Mouse (Mus musculus) adrenal gland, adult (tissue): ENCODE results near the gene Specc1.

Experiments used
- DNase-seq, 2 experiments: peaks; one replicate each; pipeline ENCODE4 v3.0.0; 2022 to 2023; ENCODE audit warnings: low spot score in 1 of 2; ENCODE audit not compliant: inconsistent age in 2 of 2

Specc1 gene

GRCm38 (mm10) chr11:62153057-62153456, 196.5 kb downstream of the Specc1 start:
- DNase-seq, result no peak

DNA sequence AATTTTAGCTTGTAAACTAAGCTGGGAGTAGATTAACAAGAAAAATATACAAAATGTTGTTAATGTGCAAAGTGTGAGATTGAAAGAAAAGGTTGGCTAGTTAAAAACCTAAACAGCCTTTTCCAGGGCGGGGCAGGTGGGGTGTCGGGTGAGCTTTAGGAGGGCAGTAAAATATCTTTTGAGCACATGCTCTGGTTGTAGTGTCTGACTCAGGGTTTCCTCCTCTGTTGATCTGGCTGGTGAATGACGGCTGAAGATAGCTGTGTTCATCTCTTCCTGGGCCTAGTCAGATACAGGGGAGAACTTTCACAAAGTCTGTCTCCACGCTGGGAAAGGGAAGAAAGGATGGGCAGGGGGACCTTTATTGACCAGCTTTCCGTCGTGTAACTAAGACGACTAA, 203.2 kb downstream of the Specc1 start:
- DNase-seq, result no peak

DNA sequence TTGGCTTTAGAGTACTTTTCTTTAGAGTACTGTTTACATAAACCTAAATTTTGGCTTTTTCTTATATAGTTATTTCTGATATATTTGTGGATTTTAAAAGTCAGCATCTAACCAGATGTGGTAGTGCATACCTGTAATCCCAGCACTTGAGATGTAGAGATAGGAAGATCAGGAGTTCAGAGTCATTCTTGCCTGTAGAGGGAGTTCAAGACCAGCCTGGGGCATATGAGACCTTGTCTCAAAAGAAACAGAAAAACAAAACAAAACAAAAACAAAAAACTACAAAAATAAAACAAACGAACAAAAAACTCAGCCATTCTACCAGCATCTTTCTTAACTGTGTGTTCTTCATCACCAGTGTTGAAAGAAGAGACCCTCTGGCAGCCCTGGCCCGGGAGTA, 204.9 kb downstream of the Specc1 start:
- DNase-seq, result no peak

- no peak for DNase-seq
Observed at GRCm38 (mm10) chr11:62164357-62164756, 207.8 kb downstream of the Specc1 start.

GRCm38 (mm10) chr11:62166503-62166902, 209.9 kb downstream of the Specc1 start:
- no peak for DNase-seq

GRCm38 (mm10) chr11:62168146-62168545, 211.6 kb downstream of the Specc1 start:
- DNase-seq, result no peak

DNA sequence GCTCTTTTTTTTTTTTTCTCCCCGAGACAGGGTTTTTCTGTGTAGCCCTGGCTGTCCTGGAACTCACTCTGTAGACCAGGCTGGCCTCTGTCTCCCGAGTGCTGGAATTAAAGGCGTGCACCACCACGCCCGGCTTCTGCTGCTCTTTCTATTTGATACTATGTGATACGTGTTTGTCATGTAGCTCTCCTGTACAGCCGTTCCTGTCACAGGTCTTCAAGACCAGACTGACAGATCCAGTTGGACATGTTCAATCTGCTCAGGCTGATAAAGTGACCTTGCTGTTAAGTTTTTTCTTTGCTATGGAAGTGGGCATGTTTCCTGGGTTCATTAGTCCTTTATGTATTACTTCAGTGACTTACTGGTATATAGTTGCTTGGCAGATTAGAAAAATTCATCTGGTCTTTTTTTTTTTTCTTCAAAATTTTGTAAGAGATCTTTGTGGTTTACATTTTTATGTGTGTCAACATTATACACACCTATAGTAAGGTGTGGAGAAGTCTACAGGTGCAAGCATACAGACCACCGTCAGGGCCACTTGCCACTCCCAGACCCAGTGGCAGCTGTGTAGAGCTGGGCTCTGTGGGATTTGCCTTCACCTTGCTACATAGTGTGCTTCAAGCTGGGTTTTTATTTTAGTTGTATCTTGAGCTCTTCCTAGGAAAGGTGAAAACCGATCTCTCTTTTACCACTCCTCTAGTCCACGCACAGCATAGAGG, 221.0 kb downstream of the Specc1 start:
- DNase-seq, result no peak

GRCm38 (mm10) chr11:62180791-62181190, 224.2 kb downstream of the Specc1 start:
- no peak for DNase-seq

DNA sequence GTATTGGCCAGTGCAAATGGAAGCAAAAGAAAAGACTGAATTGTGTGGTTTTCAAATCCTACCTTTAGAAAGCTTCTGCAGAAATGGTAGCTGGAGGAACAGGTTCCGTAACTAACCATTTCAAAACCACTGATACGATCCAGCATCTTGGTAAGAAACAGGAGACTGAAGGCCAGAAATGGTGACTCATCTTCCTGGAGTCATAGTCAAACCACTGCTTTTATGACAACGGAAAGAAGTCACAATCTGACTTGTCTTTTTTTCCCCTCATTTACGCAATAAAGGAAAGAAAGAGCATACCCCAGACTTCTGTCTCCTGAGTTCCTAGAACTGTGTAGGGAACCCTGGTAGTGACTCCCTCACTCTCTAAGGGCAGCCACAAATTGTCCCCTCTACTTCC, 228.3 kb downstream of the Specc1 start:
- DNase-seq, result peak in 1 of 2 experiments; percentile 63

GRCm38 (mm10) chr11:62187074-62187473, 230.5 kb downstream of the Specc1 start:
- DNase-seq, result no peak

- no peak for DNase-seq
Observed at GRCm38 (mm10) chr11:62192050-62192449, 235.5 kb downstream of the Specc1 start.

DNA sequence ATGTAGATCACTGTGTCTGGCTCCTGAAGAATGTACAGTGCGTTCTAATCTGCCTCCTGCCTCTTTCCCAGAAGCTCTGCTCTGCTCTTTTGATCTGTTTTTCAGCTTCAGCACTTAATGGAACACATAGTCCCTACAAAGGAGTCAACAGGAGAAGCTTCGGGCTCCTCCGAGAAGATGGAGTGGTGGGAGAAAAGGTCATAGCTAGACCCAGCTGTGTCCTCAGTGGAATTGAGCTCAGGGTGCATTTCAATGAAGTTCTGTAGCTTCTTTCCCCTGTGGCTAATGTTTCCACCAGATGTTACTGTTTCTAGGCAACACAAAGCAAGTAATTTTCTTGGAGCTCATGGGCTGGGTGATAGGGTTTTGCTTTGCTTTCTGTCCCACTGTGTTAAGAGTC, 236.6 kb downstream of the Specc1 start:
- no peak for DNase-seq

GRCm38 (mm10) chr11:62194217-62194616, 237.7 kb downstream of the Specc1 start:
- DNase-seq, result no peak

- no peak for DNase-seq
Observed at GRCm38 (mm10) chr11:62200901-62201512, 244.4 kb downstream of the Specc1 start.

DNA sequence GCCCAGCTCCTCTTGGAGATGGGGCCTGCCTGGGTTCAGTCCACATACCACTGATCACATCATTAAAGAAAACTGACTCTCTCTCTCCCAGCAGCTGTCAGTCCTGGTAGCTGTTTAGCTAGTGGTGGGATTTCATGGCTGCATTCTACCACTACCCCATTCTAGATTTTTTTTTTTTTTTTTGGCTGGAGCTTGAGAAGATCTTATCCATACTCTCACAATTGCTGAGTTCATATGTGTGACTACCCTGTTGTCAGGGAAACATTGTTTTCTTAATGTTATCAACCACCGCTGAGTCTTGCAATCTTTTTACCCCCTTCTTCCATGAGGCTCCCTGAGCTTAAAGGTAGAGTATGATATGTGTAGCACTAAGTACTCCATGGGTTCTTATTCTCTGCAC, 246.1 kb downstream of the Specc1 start:
- DNase-seq, result no peak

- DNase-seq, result no peak
Observed at GRCm38 (mm10) chr11:62209111-62209510, 252.5 kb downstream of the Specc1 start.

GRCm38 (mm10) chr11:62209891-62210290, 253.3 kb downstream of the Specc1 start:
- peak in 1 of 2 experiments; percentile 63 for DNase-seq

DNA sequence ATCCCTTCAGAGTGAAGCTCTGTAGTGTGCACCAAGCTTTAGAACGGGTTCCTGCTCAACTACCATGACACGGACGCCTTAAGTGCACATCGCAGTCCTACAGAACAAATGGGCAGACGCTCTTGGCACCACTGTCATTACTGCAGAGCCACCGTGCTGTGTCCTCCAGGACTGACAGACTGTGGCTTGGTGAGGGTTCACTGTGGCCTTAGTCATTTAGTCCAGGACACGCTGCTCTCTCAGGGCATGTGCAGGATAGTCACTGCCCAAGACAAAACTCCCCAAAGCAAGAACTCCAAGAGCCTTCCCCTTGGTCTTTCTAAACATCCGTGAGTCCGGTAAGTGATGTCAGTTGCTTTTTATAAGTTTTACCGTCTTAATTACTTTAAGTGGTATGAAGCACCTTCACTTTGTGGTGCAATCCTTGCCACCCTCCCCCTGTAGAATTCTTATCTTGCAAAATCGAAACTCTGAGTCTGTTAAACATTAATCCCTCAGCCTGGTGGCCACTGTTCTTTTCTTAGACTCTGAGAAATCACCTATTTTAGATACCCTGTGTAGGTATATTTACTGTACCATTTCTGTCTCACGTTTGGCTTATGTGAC, 256.9 kb downstream of the Specc1 start:
- no peak for DNase-seq

- DNase-seq, result no peak
Observed at GRCm38 (mm10) chr11:62215107-62215506, 258.5 kb downstream of the Specc1 start.

DNA sequence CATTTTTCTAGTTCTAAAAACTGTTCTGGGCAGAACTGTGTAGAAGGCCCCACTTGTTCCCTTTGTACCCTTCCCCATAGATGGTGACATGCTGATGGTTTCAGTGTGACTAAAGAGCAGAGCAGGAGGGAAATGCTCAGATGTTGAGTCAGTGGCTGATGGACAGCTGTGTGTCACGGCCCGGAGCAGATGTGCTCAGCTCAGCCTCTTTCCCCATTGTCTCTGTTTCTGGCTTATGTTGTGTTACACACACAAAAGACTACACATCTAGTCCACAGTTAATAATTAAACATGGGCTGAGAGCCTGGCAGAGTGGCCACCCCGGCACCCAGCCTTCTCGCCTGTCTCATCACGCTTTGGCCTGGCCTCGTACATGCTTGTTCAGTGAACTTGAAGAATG, 261.2 kb downstream of the Specc1 start:
- no peak for DNase-seq

- DNase-seq, result no peak
Observed at GRCm38 (mm10) chr11:62220756-62221510, 264.4 kb downstream of the Specc1 start.

- no peak for DNase-seq
Observed at GRCm38 (mm10) chr11:62223416-62223815, 266.9 kb downstream of the Specc1 start.
